Comparison of ENCODE assay signal across 27 mouse cellular contexts in genomic region chr13:69588263-69588662, GRCm38 (mm10).
"Had no signal": no experiment of that assay in that cellular context is flagged by ENCODE, and none has a peak within 500 bp of the region (broad histone marks: within the 10 kb centered on the region; RNA-seq: fewer than 3 reads in every experiment).

No protein-coding gene starts in this region.

- DNase-seq: gastrocnemius, adult 2 months; gastrocnemius, postnatal 10 days; gastrocnemius, postnatal 25 days; heart, adult 18-20 months; heart, postnatal 14 days; heart, postnatal 36 days; kidney, adult 18-20 months; kidney, postnatal 14 days; layer of hippocampus, adult 9-11 months; layer of hippocampus, postnatal 36 days; left cerebral cortex, postnatal 4 days; liver, embryonic 13.5 days had no signal

- H3K4me3 ChIP-seq: gastrocnemius, adult 2 months; heart, embryonic 10.5 days; heart, embryonic 12.5 days; heart, embryonic 15.5 days; hindbrain, embryonic 10.5 days; hindbrain, embryonic 12.5 days; intestine, embryonic 15.5 days; kidney, embryonic 15.5 days; limb, embryonic 13.5 days; limb, embryonic 15.5 days; liver, embryonic 13.5 days; liver, embryonic 15.5 days had no signal

- H3K4me2 ChIP-seq: heart, embryonic 12.5 days; heart, embryonic 15.5 days; hindbrain, embryonic 12.5 days; hindbrain, embryonic 14.5 days; intestine, embryonic 15.5 days; kidney, embryonic 15.5 days; limb, embryonic 13.5 days; limb, embryonic 15.5 days; liver, embryonic 13.5 days; liver, embryonic 15.5 days had no signal

- H3K4me1 ChIP-seq: hindbrain, embryonic 12.5 days; limb, embryonic 13.5 days; limb, embryonic 15.5 days; liver, embryonic 13.5 days had no signal

- H3K9ac ChIP-seq: heart, embryonic 12.5 days; heart, embryonic 15.5 days; hindbrain, embryonic 12.5 days; hindbrain, embryonic 14.5 days; intestine, embryonic 15.5 days; kidney, embryonic 15.5 days; limb, embryonic 13.5 days; limb, embryonic 15.5 days; liver, embryonic 13.5 days; liver, embryonic 15.5 days had no signal

- ATAC-seq: hindbrain, embryonic 16.5 days; inflammation-experienced regulatory T-cells, adult 6 months; intestine, embryonic 15.5 days; intestine, postnatal 0 days had no signal

- H3K27ac ChIP-seq: gastrocnemius, adult 2 months; heart, embryonic 10.5 days; heart, embryonic 15.5 days; hindbrain, embryonic 10.5 days; hindbrain, embryonic 12.5 days; hindbrain, embryonic 14.5 days; intestine, embryonic 15.5 days; kidney, embryonic 15.5 days; kidney, postnatal 0 days; limb, embryonic 13.5 days; limb, embryonic 15.5 days; liver, embryonic 13.5 days; liver, embryonic 15.5 days had no signal

- H3K9me3 ChIP-seq: heart, embryonic 10.5 days; heart, embryonic 12.5 days; heart, embryonic 15.5 days; hindbrain, embryonic 10.5 days; hindbrain, embryonic 12.5 days; intestine, embryonic 15.5 days; kidney, embryonic 15.5 days; limb, embryonic 13.5 days; limb, embryonic 15.5 days; liver, embryonic 13.5 days; liver, embryonic 15.5 days had no signal

- H3K36me3 ChIP-seq: heart, embryonic 10.5 days; heart, embryonic 12.5 days; heart, embryonic 15.5 days; hindbrain, embryonic 10.5 days; hindbrain, embryonic 12.5 days; intestine, embryonic 15.5 days; kidney, embryonic 15.5 days; limb, embryonic 15.5 days; liver, embryonic 13.5 days; liver, embryonic 15.5 days had no signal

- H3K27me3 ChIP-seq: heart, embryonic 12.5 days; heart, embryonic 15.5 days; hindbrain, embryonic 12.5 days; intestine, embryonic 15.5 days; kidney, embryonic 15.5 days; limb, embryonic 13.5 days; limb, embryonic 15.5 days; liver, embryonic 13.5 days; liver, embryonic 15.5 days had no signal
